Mouse (Mus musculus) kidney, embryonic 15.5 days (tissue): ENCODE data around the gene Kcnab2. TPM values are rescaled to one million over a fixed set of nuclear protein-coding genes. Genes with fewer than 3 reads are reported as not detected.

Experiments
- ATAC-seq: fragments of 200-750 bp; cut with Nextera tagmentation; replicated peaks from 2 replicates; pipeline ENCODE4 v1.8.0; 2017; ENCODE audit warnings: moderate TSS enrichment; ENCODE audit not compliant: low FRiP score
- H3K27ac ChIP-seq: fragments of 300-500 bp; sonication (generic); 2 replicates; pipeline ENCODE4 v1.5.1; 2015; ENCODE audit warnings: mild to moderate bottlenecking, inconsistent platforms
- H3K27me3 ChIP-seq: fragments of 300-500 bp; sonication (generic); 2 replicates; pipeline ENCODE4 v1.6.1; 2015; ENCODE audit warnings: inconsistent platforms
- H3K36me3 ChIP-seq: fragments of 300-500 bp; sonication (generic); 2 replicates; pipeline ENCODE4 v1.6.1; 2015; ENCODE audit warnings: inconsistent platforms
- H3K4me1 ChIP-seq: fragments of 300-500 bp; sonication (generic); 2 replicates; pipeline ENCODE4 v1.6.1; 2015; ENCODE audit warnings: inconsistent platforms
- H3K4me2 ChIP-seq: fragments of 300-500 bp; sonication (generic); 2 replicates; pipeline ENCODE4 v1.6.1; 2015; ENCODE audit warnings: moderate library complexity, mild to moderate bottlenecking, inconsistent platforms
- H3K4me3 ChIP-seq: fragments of 300-500 bp; sonication (generic); replicated peaks from 2 replicates; pipeline ENCODE4 v1.5.1; 2015; ENCODE audit warnings: mild to moderate bottlenecking, inconsistent platforms
- H3K9ac ChIP-seq: fragments of 300-500 bp; sonication (generic); 2 replicates; pipeline ENCODE4 v1.6.1; 2015; ENCODE audit warnings: mild to moderate bottlenecking, inconsistent platforms
- H3K9me3 ChIP-seq: fragments of 300-500 bp; sonication (generic); replicated peaks from 2 replicates; pipeline ENCODE4 v1.6.1; 2016; ENCODE audit warnings: inconsistent platforms
- whole genome bisulfite sequencing: fragments of 180-500 bp; shearing (Covaris S2); methylation state at CpG from one replicate; pipeline ENCODE4 v1.1.7; 2015; ENCODE audit warnings: mixed read lengths; 5-methylcytosine and 5-hydroxymethylcytosine counted together
- polyA plus RNA-seq: library from polyadenylated mRNA; unstranded; fragments of >200 nt; fragmentation: Nextera tagmentation; extraction: Ambion mirVana; gene quantifications from 2 replicates; pipeline ENCODE4 v1.2.1, GENCODE M21; 2015

Kcnab2 gene
- polyA plus RNA-seq, 1 experiment from 2014 or later, result 6.3 TPM

DNA sequence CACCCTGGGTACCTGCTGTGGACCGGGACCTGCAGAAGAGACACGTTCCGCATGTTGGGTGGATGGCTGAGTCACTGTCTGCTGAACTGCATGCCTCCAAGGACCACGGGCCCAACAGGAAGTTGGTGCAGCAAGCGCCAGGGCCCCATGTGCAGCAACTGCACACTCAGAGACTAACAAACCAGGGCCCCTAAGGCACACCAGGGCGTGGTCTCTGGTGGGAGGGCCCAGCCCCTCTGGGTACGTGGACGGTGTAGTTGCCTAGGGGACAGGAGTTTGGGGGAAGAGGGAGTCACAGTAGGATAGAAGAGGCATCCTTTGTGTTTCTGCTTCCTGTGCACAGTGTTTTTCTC is 29.0 kb downstream of the Kcnab2 start:
- Histone ChIP-seq H3K27me3 (no peaks in the 10 kb centered on the region), H3K9me3 (no peaks in the 10 kb centered on the region), H3K27ac (no peak overlapping the region), H3K36me3 (no peaks in the 10 kb centered on the region), H3K9ac (no peak overlapping the region), H3K4me3 (no peak overlapping the region), H3K4me2 (no peak overlapping the region), H3K4me1 (no peaks in the 10 kb centered on the region)
- ATAC-seq, result no peak
- WGBS, result 62% methylated on average over 8 of the region's 8 CpGs

DNA sequence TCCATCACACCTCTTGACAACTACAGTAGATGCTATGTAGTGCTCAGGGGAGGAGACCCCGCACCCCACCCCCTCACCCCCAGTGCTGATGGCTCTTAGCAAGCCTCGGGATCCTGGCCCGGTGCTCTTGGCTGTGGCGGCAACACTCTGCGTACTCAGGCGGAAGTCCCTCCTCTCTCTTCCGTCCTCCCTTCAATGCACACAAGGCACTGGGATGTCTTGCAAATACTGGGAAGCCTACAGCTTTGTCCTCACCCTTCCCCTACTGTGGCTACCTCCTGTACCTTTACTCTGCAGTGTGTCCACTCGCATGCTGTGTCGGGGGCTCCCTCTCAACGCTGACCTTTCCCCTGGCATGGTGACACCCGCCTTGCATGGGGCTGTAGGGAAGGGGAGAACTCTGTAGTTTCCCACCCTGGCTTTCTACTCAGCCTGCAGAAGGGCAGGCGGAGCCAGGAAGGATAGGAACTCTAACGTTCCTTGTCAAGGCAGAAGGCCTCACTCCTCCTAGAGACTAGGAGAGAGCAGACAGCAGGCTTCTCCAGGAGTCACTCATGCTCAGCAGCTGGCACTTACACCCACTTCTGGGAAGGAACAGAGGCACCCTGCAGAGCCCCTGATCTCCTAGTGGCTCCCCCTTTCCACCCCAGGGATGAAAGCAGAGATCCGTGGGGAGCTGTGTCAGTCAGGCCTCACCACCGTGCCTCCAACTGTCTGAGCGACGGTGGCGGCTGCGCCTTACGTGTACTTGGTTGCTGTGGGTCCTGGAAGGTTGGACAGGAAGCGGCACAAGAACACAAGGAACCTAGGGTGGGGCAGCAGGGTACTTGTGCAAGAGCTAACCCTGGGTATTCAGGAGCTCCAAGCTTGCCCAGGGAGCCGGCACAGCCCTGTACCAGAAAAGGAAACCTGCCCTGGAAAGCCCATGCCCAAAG is 29.7 kb downstream of the Kcnab2 start:
- Histone ChIP-seq H3K27ac (no peak overlapping the region), H3K4me3 (no peak overlapping the region), H3K4me2 (no peak overlapping the region), H3K4me1 (no peaks in the 10 kb centered on the region), H3K9ac (no peak overlapping the region), H3K27me3 (no peaks in the 10 kb centered on the region), H3K36me3 (no peaks in the 10 kb centered on the region), H3K9me3 (no peaks in the 10 kb centered on the region)
- 78% methylated on average over 22 of the region's 22 CpGs for WGBS
- no peak for ATAC-seq

- Histone ChIP-seq H3K36me3 (no peaks in the 10 kb centered on the region), H3K4me1 (no peaks in the 10 kb centered on the region), H3K9me3 (no peaks in the 10 kb centered on the region), H3K27me3 (no peaks in the 10 kb centered on the region), H3K9ac (no peak overlapping the region), H3K27ac (no peak overlapping the region), H3K4me2 (no peak overlapping the region), H3K4me3 (no peak overlapping the region)
- no peak for ATAC-seq
- 82% methylated on average over 10 of the region's 10 CpGs for WGBS
These were observed 31.5 kb downstream of the Kcnab2 start for GRCm38 (mm10) chr4:152446178-152446577.

DNA sequence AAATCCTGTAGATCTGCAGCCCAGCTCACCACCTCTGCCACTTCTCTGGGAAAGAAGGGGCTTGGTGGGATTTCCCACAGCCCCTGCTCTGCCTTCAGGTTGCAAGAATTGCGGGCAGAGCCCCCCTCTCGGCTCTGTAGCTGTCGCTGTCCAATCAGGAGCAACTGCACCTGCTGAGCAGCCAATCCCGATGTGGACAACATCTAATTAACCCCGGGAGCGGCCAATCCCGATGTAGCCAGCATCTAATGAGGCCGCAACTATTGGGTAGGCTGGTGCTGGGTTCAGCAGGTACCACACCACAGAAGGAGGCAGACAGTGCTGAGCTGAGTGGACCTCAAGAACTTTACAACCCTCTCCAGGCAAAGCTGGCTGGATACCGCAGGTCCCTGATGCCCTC is 36.1 kb downstream of the Kcnab2 start:
- ATAC-seq, result no peak; the same call in 1 of the 2 replicates
- WGBS, result 37% methylated on average over 9 of the region's 9 CpGs
- H3K27me3 ChIP-seq, result no peaks in the 10 kb centered on the region
- no peaks in the 10 kb centered on the region for H3K9me3 ChIP-seq
- no peak overlapping the region for H3K27ac ChIP-seq
- no peaks in the 10 kb centered on the region for H3K36me3 ChIP-seq
- H3K9ac ChIP-seq, result no peak overlapping the region
- no peak overlapping the region for H3K4me3 ChIP-seq
- H3K4me1 ChIP-seq, result no peaks in the 10 kb centered on the region
- no peak overlapping the region for H3K4me2 ChIP-seq

DNA sequence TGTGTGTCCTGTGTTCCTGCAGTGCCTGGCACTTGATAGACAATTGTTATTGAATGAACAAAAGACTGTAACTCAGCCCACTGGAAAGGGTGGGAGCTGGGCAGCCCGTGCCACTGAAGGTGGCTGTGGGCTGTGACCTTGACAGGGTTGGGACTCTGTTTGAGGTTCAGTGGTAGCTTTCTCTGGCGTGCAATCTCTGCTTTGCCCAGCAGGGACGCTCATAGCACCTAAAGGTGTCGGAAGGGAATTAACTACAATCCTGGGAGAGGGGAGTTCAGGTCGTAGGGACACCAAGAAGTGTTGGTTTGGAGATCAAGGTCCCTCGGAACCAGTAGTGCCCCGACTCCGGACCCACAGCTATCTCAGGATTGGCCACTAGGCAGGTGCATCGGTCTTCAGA is 36.8 kb downstream of the Kcnab2 start:
- H3K9ac ChIP-seq, result no peak overlapping the region
- WGBS, result 63% methylated on average over 9 of the region's 9 CpGs
- no peak overlapping the region for H3K27ac ChIP-seq
- H3K4me2 ChIP-seq, result no peak overlapping the region
- no peaks in the 10 kb centered on the region for H3K36me3 ChIP-seq
- ATAC-seq, result no peak
- no peaks in the 10 kb centered on the region for H3K4me1 ChIP-seq
- H3K27me3 ChIP-seq, result no peaks in the 10 kb centered on the region
- H3K4me3 ChIP-seq, result no peak overlapping the region
- no peaks in the 10 kb centered on the region for H3K9me3 ChIP-seq

DNA sequence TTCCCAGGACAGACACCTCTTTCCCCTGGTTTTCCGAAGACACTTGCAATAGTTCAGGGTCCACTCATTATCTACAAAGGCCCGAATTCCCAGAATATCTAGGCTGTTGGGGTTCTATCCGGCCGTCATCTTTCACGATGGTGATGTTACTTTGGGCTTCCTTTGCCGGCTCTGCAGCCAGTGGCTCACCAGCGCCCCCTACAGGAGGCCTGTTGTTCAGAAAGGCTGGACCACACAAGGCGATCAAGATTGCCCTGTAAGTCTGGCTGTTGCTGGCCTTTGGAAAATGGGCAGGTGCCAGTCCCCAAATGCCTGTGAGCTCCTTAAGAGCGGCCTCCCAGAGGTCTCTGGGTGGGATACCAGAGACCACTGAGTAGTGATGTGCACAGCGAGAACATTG is 42.4 kb downstream of the Kcnab2 start:
- Histone ChIP-seq H3K4me3 (peak overlapping the region; percentile 8; the same call in 1 of the 2 replicates), H3K9me3 (no peaks in the 10 kb centered on the region), H3K4me1 (peaks cover 9% of the 10 kb centered on the region), H3K9ac (no peak overlapping the region), H3K27me3 (peaks cover 4% of the 10 kb centered on the region), H3K27ac (no peak overlapping the region), H3K4me2 (peak overlapping the region; percentile 51), H3K36me3 (no peaks in the 10 kb centered on the region)
- peak; percentile 50; the same call in 1 of the 2 replicates for ATAC-seq
- 11% methylated on average over 10 of the region's 10 CpGs for WGBS

DNA sequence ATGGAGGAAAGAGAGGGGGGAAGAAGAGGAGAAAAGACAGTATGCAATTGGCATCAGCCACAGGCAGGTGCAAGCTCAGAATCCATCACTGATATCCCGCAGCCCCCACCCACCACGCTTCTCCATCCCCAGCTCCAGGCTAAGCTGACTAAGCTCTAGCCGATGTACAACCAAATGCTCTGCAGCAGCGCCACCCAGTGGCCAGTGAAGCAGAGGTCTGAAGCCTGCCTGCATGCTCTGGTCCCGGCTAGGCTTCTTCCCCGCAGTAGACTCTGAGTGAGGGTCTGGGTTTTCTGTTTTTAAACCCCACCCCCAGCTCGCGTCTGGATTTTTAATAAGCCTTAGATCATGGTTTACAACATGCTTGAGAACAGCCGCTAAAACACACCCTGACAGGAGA is 42.8 kb downstream of the Kcnab2 start:
- H3K4me3 ChIP-seq, result peak overlapping the region; percentile 8; the same call in 1 of the 2 replicates
- H3K27ac ChIP-seq, result no peak overlapping the region
- H3K4me1 ChIP-seq, result peaks cover 9% of the 10 kb centered on the region
- peaks cover 4% of the 10 kb centered on the region for H3K27me3 ChIP-seq
- no peaks in the 10 kb centered on the region for H3K36me3 ChIP-seq
- H3K9ac ChIP-seq, result no peak overlapping the region
- H3K9me3 ChIP-seq, result no peaks in the 10 kb centered on the region
- WGBS, result 2% methylated on average over 9 of the region's 9 CpGs
- peak; percentile 85 for ATAC-seq
- H3K4me2 ChIP-seq, result peak overlapping the region; percentile 51

DNA sequence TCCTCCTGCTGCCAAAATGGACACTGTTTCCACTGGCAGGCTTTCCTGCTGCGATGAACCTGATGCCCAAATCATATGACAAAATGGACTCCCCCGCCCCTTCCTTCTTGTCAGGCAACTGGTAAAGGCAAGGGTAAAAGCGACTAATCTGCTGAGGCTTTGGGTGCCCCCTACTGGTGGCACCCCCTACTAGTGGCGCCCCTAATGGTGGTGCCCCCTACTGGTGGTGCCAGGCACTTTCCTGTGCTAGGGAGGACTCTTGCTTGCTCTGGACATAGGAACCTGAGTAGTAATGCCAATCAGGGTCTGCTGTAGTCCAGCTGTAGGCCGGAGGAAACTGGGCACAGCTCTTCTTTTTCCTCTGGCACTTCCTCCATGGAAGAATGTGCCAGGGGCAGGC is 45.4 kb downstream of the Kcnab2 start:
- Histone ChIP-seq H3K27ac (no peak overlapping the region), H3K4me3 (no peak overlapping the region), H3K9me3 (no peaks in the 10 kb centered on the region), H3K36me3 (no peaks in the 10 kb centered on the region), H3K9ac (no peak overlapping the region), H3K4me2 (no peak overlapping the region), H3K4me1 (peaks cover 12% of the 10 kb centered on the region), H3K27me3 (peaks cover 4% of the 10 kb centered on the region)
- 60% methylated on average over 5 of the region's 5 CpGs for WGBS
- ATAC-seq, result no peak

GRCm38 (mm10) chr4:152428259-152428658 is 49.4 kb downstream of the Kcnab2 start:
- no peak for ATAC-seq
- no peak overlapping the region for H3K9ac ChIP-seq
- peaks cover 4% of the 10 kb centered on the region; the same call in 1 of the 2 replicates for H3K4me1 ChIP-seq
- no peak overlapping the region for H3K27ac ChIP-seq
- H3K4me3 ChIP-seq, result no peak overlapping the region
- H3K36me3 ChIP-seq, result no peaks in the 10 kb centered on the region
- no peaks in the 10 kb centered on the region; the same call in 1 of the 2 replicates for H3K27me3 ChIP-seq
- WGBS, result 62% methylated on average over 8 of the region's 8 CpGs
- no peak overlapping the region for H3K4me2 ChIP-seq
- H3K9me3 ChIP-seq, result 0 out of 2 replicates have a peak, but pooled peaks cover 3% of the 10 kb centered on the region

GRCm38 (mm10) chr4:152424922-152425321 is 52.7 kb downstream of the Kcnab2 start:
- no peaks in the 10 kb centered on the region for H3K27me3 ChIP-seq
- no peak overlapping the region for H3K4me3 ChIP-seq
- H3K4me2 ChIP-seq, result no peak overlapping the region
- H3K4me1 ChIP-seq, result peaks cover 4% of the 10 kb centered on the region; the same call in 1 of the 2 replicates
- H3K9ac ChIP-seq, result no peak overlapping the region
- H3K36me3 ChIP-seq, result no peaks in the 10 kb centered on the region
- WGBS, result 68% methylated on average over 5 of the region's 5 CpGs
- no peak for ATAC-seq
- H3K27ac ChIP-seq, result no peak overlapping the region
- H3K9me3 ChIP-seq, result 0 out of 2 replicates have a peak, but pooled peaks cover 3% of the 10 kb centered on the region

GRCm38 (mm10) chr4:152424341-152424740 is 53.3 kb downstream of the Kcnab2 start:
- Histone ChIP-seq H3K27me3 (no peaks in the 10 kb centered on the region), H3K4me2 (no peak overlapping the region), H3K27ac (no peak overlapping the region), H3K9me3 (0 out of 2 replicates have a peak, but pooled peaks cover 3% of the 10 kb centered on the region), H3K9ac (no peak overlapping the region), H3K4me3 (no peak overlapping the region), H3K36me3 (no peaks in the 10 kb centered on the region), H3K4me1 (no peaks in the 10 kb centered on the region; the same call in 1 of the 2 replicates)
- ATAC-seq, result no peak
- WGBS, result 31% methylated on average over 4 of the region's 4 CpGs

DNA sequence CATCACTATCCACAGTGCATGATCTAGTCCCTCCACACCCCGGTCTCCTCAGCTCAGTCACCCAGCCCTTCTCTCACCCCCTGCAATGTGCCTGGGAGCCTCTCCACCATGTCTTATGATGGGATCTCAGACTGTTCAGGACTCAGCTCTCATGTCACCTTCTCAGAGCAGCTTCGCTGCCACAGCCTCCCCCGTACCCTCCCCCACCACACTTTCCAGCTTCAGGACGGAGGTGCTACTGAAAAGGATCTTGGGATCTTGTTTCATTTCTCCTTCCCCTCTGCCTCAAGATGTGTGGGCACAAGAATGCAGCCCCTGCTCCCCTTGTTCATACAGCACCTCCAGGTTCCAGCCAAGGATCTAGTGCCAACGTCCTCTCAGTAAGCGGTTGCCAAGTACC is 54.1 kb downstream of the Kcnab2 start:
- H3K27me3 ChIP-seq, result 0 out of 2 replicates have a peak, but pooled peaks cover 6% of the 10 kb centered on the region
- ATAC-seq, result no peak
- 81% methylated on average over 6 of the region's 6 CpGs for WGBS
- H3K36me3 ChIP-seq, result no peaks in the 10 kb centered on the region
- H3K9me3 ChIP-seq, result 0 out of 2 replicates have a peak, but pooled peaks cover 3% of the 10 kb centered on the region
- no peak overlapping the region for H3K4me3 ChIP-seq
- H3K27ac ChIP-seq, result no peak overlapping the region
- peaks cover 7% of the 10 kb centered on the region for H3K4me1 ChIP-seq
- H3K9ac ChIP-seq, result no peak overlapping the region
- no peak overlapping the region for H3K4me2 ChIP-seq
